Mouse (Mus musculus): ENCODE results near the gene Ak3. TPM values are rescaled to one million over a fixed set of nuclear protein-coding genes. Genes with fewer than 3 reads are reported as not detected.

Gene Ak3
- total RNA-seq (2023), result 16.4 to 18.1 TPM (median 17.2 TPM) in 4 replicates

DNA sequence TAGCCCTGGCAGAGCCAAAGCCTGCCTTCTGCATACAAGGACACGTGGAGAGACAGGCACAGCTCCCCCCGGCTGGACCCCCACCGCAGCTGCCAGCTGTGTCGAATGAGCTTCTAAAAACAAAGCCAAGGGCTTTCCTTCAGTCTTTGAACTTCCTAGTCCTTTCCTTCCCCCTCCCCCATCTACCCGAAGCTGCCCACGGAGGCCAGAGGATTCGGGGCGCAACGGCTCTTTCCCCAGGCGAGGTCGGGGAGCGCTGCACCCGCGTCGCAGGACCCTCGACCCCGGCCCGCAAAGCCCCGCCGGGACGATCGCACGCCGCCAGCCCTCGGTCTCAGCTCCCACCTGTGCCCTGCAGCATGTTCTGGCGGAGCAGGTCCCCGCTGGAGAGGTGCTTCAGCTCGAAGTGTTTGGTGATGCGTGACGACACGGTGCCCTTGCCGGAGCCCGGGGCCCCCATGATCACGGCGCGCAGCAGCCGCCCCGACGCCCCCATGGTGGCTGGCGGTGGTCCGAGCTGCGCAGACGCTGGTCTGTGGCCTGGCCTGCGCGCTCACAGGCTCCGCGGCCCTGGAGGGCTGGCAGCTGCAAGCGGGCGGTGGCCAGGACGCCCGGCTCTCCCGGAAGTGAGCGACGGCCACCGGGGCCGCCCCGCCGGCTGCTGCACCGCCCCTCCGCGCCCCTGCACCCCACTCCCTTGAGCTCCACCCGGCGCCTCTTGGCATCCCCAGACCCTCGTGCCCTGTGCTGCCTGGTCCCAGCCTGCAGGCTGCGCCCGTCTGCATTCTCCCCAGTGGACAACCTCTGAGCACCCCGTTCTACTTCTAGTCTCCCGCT is at the start of gene Ak3:
Gene Ak3, minus strand, starts transcription at position 628 of the 837 bp plus-strand sequence.

DNA sequence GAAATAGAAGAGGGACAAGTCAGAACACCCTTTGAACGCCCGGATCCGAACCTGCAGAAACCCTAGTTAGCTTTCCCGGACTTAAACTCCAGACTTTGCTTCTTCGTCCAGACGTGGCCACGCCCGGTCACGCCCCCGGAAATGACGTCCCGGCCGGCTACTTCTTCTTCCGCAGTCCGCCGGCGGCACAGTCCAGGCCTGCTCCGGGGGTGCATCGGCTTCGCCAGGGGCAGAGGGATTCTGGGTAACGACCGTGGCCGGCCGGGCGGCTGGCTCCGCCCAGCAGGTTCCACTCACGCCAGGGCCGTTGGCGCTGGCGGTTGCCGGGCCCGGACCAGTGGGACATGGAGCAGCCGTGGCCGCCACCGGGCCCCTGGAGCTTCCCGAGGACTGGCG is 57.6 kb downstream of the Ak3 start, which contains the start of gene Cdc37l1:
Gene Cdc37l1, plus strand, starts transcription at position 159 of the 396 bp plus-strand sequence.

Other genes starting within 250 kb of the Ak3 start
- gene Slc1a1, start 212.9 kb downstream of the Ak3 start, total RNA-seq (2023), result 0.21 TPM in 1 of 4 replicates, not detected in the others
- gene Plpp6, start 84.0 kb downstream of the Ak3 start, total RNA-seq (2023), result 9.0 to 10.7 TPM (median 9.7 TPM) in 4 replicates
- 0.91 to 1.4 TPM (median 1.4 TPM) in 3 of 4 replicates, not detected in the other for gene 4430402I18Rik, start 80.2 kb downstream of the Ak3 start, total RNA-seq (2023)
- 62.8 to 74.2 TPM (median 66.2 TPM) in 4 replicates for gene Cdc37l1, start 57.6 kb downstream of the Ak3 start, total RNA-seq (2023)
- gene Rcl1, start 53.4 kb upstream of the Ak3 start, total RNA-seq (2023), result 21.4 to 24.1 TPM (median 23.0 TPM) in 4 replicates
- gene Jak2, start 203.9 kb upstream of the Ak3 start, total RNA-seq (2023), result 49.1 to 55.0 TPM (median 53.9 TPM) in 4 replicates

Data from B cell, adult 62 days (primary cell).